Mouse (Mus musculus) cerebellum, postnatal 10 days (tissue): Measurements from ENCODE around the gene Gm28553.
"Not testable (repeated sequence)": the region's sequence is repeated elsewhere in the genome, so short reads cannot be mapped to it uniquely, and the experiment has no call there.

ENCODE experiments used
- DNase-seq, 2 experiments: peaks; one replicate each; pipeline ENCODE4 v3.0.0; 2021; ENCODE audit warnings: mixed read lengths in 2 of 2

Gm28553 gene

DNA sequence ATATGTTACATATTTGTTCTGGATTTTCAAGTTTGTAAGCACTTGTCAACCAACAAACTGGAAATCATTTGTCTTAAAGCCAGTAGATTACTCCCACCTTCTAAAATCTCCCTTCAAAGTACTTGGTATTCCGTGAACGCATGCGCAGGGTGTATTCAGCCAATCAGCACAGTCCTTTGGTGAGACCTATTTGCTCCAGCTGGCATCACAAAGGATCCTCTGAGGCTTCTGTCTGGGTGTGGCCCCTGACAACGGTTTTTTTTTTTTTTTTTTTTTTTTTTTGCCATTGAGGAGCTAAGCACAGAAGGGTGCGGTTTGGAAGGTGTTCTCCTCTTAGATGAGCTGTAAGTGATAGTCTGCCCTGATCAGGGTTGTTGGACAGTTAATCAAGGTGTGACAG, at the start of gene Gm28553:
Gene Gm28553, plus strand, starts transcription at position 301 of the 400 bp plus-strand sequence.
- DNase-seq: not testable (repeated sequence)
